Mouse (Mus musculus) heart, adult 18-20 months (tissue): Measurements from ENCODE around the gene 9030624G23Rik. TPM values are rescaled to one million over a fixed set of nuclear protein-coding genes. Genes with fewer than 3 reads are reported as not detected.
A peak's percentile ranks its signal among the peaks of the same experiment; 100 is the strongest.
"Not testable (repeated sequence)": the region's sequence is repeated elsewhere in the genome, so short reads cannot be mapped to it uniquely, and the experiment has no call there.

ENCODE experiments used
- DNase-seq, 2 experiments: peaks; one replicate each; pipeline ENCODE4 v3.0.0; 2021 to 2022; ENCODE audit warnings: mixed read lengths in 1 of 2
- long read RNA-seq, 2 experiments: library from polyadenylated mRNA; stranded (forward); transcript quantifications; one replicate each; pipeline ENCODE4 v2.0.0; 2021
- total RNA-seq, 2 experiments: library from RNA; stranded (reverse); gene quantifications; 2 replicates each; pipeline ENCODE4 v1.2.3; 2021

9030624G23Rik gene
- under 1 TPM; 0.57 to 0.89 TPM for total RNA-seq
- long read RNA-seq, experiment 1 = 0 reads
- long read RNA-seq, experiment 2 = 0 reads

GRCm38 (mm10) chr12:24097108-24097520 is at the start of gene 9030624G23Rik:
TSS of gene 9030624G23Rik (minus strand) at chr12:24097246.
- DNase-seq = peak; percentile 42 to 77

GRCm38 (mm10) chr12:24083096-24083495 is 13.9 kb downstream of the 9030624G23Rik start:
- not testable (repeated sequence) for DNase-seq
